In genomic region chr13:64018586-64019141, GRCm38 (mm10) we compare ENCODE assay signal across 17 mouse cellular contexts.
A peak's percentile ranks its signal among the peaks of the same experiment; 100 is the strongest.
DNase-seq lines count a peak whose midpoint lies in the region; ATAC-seq and TF ChIP-seq lines count a peak whose summit lies in the region.
"Had no signal": no experiment of that assay in that cellular context is flagged by ENCODE, and none has a peak within 500 bp of the region (broad histone marks: within the 10 kb centered on the region; RNA-seq: fewer than 3 reads in every experiment).

No protein-coding gene starts in this region.

- TF ChIP-seq POLR2A in limb, embryonic 14.5 days (IDR thresholded peaks at IDR 0.05; ENCODE audit: borderline replicate concordance, extremely low read depth, insufficient read depth, insufficient read length), result no peak
- TF ChIP-seq POLR2A in brain, embryonic 14.5 days (IDR thresholded peaks at IDR 0.05; ENCODE audit: borderline replicate concordance, extremely low read depth, insufficient read depth, insufficient read length, poor library complexity, severe bottlenecking), result no peak

- TF ChIP-seq CTCF in gastrocnemius, adult 2 months (IDR thresholded peaks at IDR 0.05), result no peak
- no peak for TF ChIP-seq CTCF in brain, embryonic 14.5 days (IDR thresholded peaks at IDR 0.05; ENCODE audit: borderline replicate concordance, extremely low read depth, insufficient read depth, insufficient read length)

- ATAC-seq in limb, embryonic 14.5 days (ENCODE audit: low FRiP score, low read depth), result no peak
- peak; percentile 34 for ATAC-seq in forebrain, embryonic 16.5 days
- ATAC-seq: inflammation-experienced regulatory T-cells, adult 6 months had no signal

- WGBS in limb, embryonic 14.5 days, result 67% methylated on average over 10 of the region's 10 CpGs
- 78% methylated on average over 10 of the region's 10 CpGs for WGBS in limb, embryonic 10.5 days
- 56% methylated on average over 10 of the region's 10 CpGs for WGBS in forebrain, embryonic 16.5 days

- no peaks in the 10 kb centered on the region for H3K9me3 ChIP-seq in limb, embryonic 14.5 days (ENCODE audit: control insufficient read depth, low read length)
- no peaks in the 10 kb centered on the region for H3K9me3 ChIP-seq in limb, embryonic 10.5 days (replicated peaks)
- H3K9me3 ChIP-seq in forebrain, embryonic 16.5 days (ENCODE audit: control insufficient read depth, low read length), result no peaks in the 10 kb centered on the region
- H3K9me3 ChIP-seq: hindbrain, embryonic 12.5 days had no signal

- intact Hi-C loops in gastrocnemius, adult 2 months (cut with DNase I), result no loop called here

- H3K9ac ChIP-seq in limb, embryonic 14.5 days (ENCODE audit: low read depth, low read length, severe bottlenecking), result no peak overlapping the region
- no peak overlapping the region for H3K9ac ChIP-seq in forebrain, embryonic 16.5 days (replicated peaks; ENCODE audit: low read depth, low read length)
- H3K9ac ChIP-seq: hindbrain, embryonic 12.5 days had no signal

- peaks cover 12% of the 10 kb centered on the region for H3K4me1 ChIP-seq in limb, embryonic 14.5 days (ENCODE audit: control insufficient read depth, insufficient read depth, low read length)
- peaks cover 49% of the 10 kb centered on the region for H3K4me1 ChIP-seq in limb, embryonic 10.5 days
- H3K4me1 ChIP-seq in forebrain, embryonic 16.5 days (replicated peaks; ENCODE audit: control insufficient read depth, insufficient read depth, low read length), result peaks cover 30% of the 10 kb centered on the region

- no peaks in the 10 kb centered on the region for H3K36me3 ChIP-seq in limb, embryonic 14.5 days (ENCODE audit: control insufficient read depth, insufficient read depth, low read length)
- no peaks in the 10 kb centered on the region for H3K36me3 ChIP-seq in limb, embryonic 10.5 days
- H3K36me3 ChIP-seq in forebrain, embryonic 16.5 days (ENCODE audit: control insufficient read depth, insufficient read depth), result no peaks in the 10 kb centered on the region
- H3K36me3 ChIP-seq: hindbrain, embryonic 12.5 days had no signal

- peak; percentile 24 for DNase-seq in gastrocnemius, postnatal 10 days
- no peak for DNase-seq in gastrocnemius, adult 2 months
- DNase-seq in limb, embryonic 14.5 days (ENCODE audit: low spot score), result peak; percentile 23
- no peak for DNase-seq in limb, embryonic 10.5 days (ENCODE audit: low spot score)
- peak; percentile 81 for DNase-seq in brain, embryonic 14.5 days (ENCODE audit: low read depth)
- no peak for DNase-seq in heart, adult 18-20 months
- no peak for DNase-seq in neural tube, embryonic 10.5 days (ENCODE audit: extremely low spot score, low spot score)
- DNase-seq: adrenal gland, postnatal 25 days; cerebellum, adult 8-10 months; liver; lung, adult 18-20 months; right cerebral cortex, postnatal 25 days; thymus, postnatal 4 days had no signal

- H3K27ac ChIP-seq in gastrocnemius, adult 2 months, result no peak overlapping the region
- no peak overlapping the region for H3K27ac ChIP-seq in limb, embryonic 14.5 days (replicated peaks; ENCODE audit: low read depth, low read length)
- no peak overlapping the region for H3K27ac ChIP-seq in limb, embryonic 10.5 days
- peak overlapping the region; percentile 8; the same call in 1 of the 2 replicates for H3K27ac ChIP-seq in forebrain, embryonic 16.5 days (ENCODE audit: low read length)
- H3K27ac ChIP-seq: hindbrain, embryonic 12.5 days; kidney, postnatal 0 days had no signal

- no peak overlapping the region for H3K4me3 ChIP-seq in gastrocnemius, adult 2 months
- no peak overlapping the region for H3K4me3 ChIP-seq in limb, embryonic 14.5 days (replicated peaks; ENCODE audit: low read length)
- no peak overlapping the region for H3K4me3 ChIP-seq in limb, embryonic 10.5 days
- H3K4me3 ChIP-seq in forebrain, embryonic 16.5 days (replicated peaks; ENCODE audit: low read length), result no peak overlapping the region
- H3K4me3 ChIP-seq: hindbrain, embryonic 12.5 days had no signal

- H3K27me3 ChIP-seq in limb, embryonic 14.5 days (ENCODE audit: control insufficient read depth, insufficient read depth, low read length), result no peaks in the 10 kb centered on the region
- peaks cover 6% of the 10 kb centered on the region for H3K27me3 ChIP-seq in limb, embryonic 10.5 days (ENCODE audit: low read depth, poor library complexity, severe bottlenecking)
- no peaks in the 10 kb centered on the region for H3K27me3 ChIP-seq in forebrain, embryonic 16.5 days (replicated peaks; ENCODE audit: control insufficient read depth, insufficient read depth, low read length)
- H3K27me3 ChIP-seq: hindbrain, embryonic 12.5 days had no signal

- H3K4me2 ChIP-seq in limb, embryonic 14.5 days (replicated peaks; ENCODE audit: low read depth, low read length, severe bottlenecking), result no peak overlapping the region
- H3K4me2 ChIP-seq in forebrain, embryonic 16.5 days (ENCODE audit: low read length), result no peak overlapping the region
- H3K4me2 ChIP-seq: hindbrain, embryonic 12.5 days had no signal

Comparison
In these comparisons a context has a peak if more than half of its experiments do, and no peak if none do; other contexts are left out.
1. DNase-seq: peak in gastrocnemius, postnatal 10 days (single experiment), limb, embryonic 14.5 days (single experiment) and brain, embryonic 14.5 days (single experiment); none in gastrocnemius, adult 2 months (single experiment), limb, embryonic 10.5 days (single experiment), heart, adult 18-20 months (0 of 2) and neural tube, embryonic 10.5 days (single experiment).